Mouse (Mus musculus) gastrocnemius, adult 2 months (tissue): Measurements from ENCODE around the gene Vmn1r48. TPM values are rescaled to one million over a fixed set of nuclear protein-coding genes. Genes with fewer than 3 reads are reported as not detected.
"Not testable (repeated sequence)": the region's sequence is repeated elsewhere in the genome, so short reads cannot be mapped to it uniquely, and the experiment has no call there.

Experiments
- DNase-seq: peaks from one replicate; pipeline ENCODE4 v3.0.0; 2022
- H3K27ac ChIP-seq: fragments of 200-600 bp; 2 replicates; pipeline ENCODE4 v1.8.1; 2022; ENCODE audit warnings: mild to moderate bottlenecking
- H3K4me3 ChIP-seq: fragments of 200-600 bp; 2 replicates; pipeline ENCODE4 v1.8.1; 2022; ENCODE audit warnings: mild to moderate bottlenecking, moderate library complexity
- CTCF ChIP-seq: fragments of 200-600 bp; IDR thresholded peaks from 2 replicates; pipeline ENCODE4 v1.8.1; 2022; ENCODE audit warnings: antibody characterized with exemption, mild to moderate bottlenecking, moderate library complexity
- intact Hi-C: fragments of 180-260 bp; cut with DNase I; formaldehyde crosslinking; loops from one replicate; pipeline ENCODE4 v1.15.1; 2025
- long read RNA-seq, 2 experiments: library from polyadenylated mRNA; stranded (forward); transcript quantifications; one replicate each; pipeline ENCODE4 v2.0.0; 2021
- total RNA-seq, 2 experiments: library from RNA; stranded (reverse); gene quantifications; 2 replicates each; pipeline ENCODE4 v1.2.3; 2021

Vmn1r48 gene
- total RNA-seq: not detected
- long read RNA-seq, experiment 1: 0 reads
- long read RNA-seq, experiment 2: 0 reads

DNA sequence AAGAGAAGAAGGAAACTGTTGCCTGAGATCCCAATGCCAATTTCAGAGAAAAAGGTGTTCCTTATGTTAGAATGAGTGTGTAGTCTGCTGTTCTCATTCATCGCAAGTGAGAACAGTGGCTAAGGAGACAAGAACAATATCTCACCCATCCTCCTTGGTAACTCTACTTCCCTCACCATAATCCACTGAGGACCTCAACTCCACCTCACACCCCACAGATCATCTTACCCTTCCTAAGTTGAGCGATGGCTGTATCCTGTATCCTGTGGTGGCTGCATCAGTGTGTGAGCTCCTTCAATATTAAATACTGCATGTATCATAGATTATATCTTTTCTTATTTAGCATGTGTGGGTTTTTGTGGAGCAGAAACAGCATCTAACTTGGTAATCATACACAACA is at the start of gene Vmn1r48:
Vmn1r48 (minus strand) TSS at position 101 of the 400 bp plus-strand sequence.
- DNase-seq, H3K27ac ChIP-seq, H3K4me3 ChIP-seq, intact Hi-C loops: not testable (repeated sequence)

DNA sequence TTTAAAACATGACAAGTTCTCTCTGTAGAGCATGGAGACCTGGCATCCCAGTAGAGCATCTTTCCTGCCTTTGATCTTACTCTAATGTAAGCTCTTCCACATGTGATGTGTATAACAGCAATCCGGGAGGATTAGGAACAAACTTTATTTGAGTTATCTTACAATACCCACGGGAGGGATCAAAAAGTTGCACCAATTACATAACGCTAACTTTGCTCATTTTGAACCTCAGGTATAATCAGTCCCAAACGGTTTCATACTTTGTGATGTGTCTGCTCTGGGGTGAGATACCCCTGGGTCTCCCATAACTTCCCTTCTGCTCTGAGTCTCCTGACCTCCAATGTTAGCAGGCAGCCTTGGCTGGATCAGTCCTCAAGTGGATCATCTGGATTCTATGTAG is 41.8 kb upstream of the Vmn1r48 start, which contains the start of gene Vmn1r49:
Vmn1r49 (minus strand) TSS at position 101 of the 400 bp plus-strand sequence.
- Histone ChIP-seq H3K4me3 (no peak within 1 kb of the TSS), H3K27ac (no peak within 1 kb of the TSS)
- no peak for DNase-seq
- TF ChIP-seq CTCF: no peak
- intact Hi-C loops: no loop called here

DNA sequence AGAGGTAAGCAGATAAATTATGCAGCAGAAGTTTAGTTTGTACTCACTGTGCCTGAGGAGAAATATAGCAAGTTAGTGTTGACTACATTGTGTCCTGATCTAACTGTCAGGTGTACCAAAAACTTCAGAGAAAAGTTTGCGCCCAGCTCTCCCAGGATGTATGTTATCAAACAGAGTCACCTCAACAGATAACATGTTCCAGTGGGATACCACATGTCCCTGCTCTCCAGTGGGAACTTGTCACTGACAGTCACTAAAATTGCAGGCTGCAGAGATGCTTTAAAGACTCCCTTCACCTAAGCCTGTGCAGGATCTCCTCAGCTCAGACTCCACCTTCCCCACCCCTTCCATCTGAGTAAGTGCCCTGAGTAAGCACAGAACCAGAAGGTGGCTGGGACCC is 20.8 kb downstream of the Vmn1r48 start, which contains the start of gene Vmn1r47:
Vmn1r47 (plus strand) TSS at position 301 of the 400 bp plus-strand sequence.
- DNase-seq, H3K4me3 ChIP-seq, intact Hi-C loops, H3K27ac ChIP-seq: not testable (repeated sequence)

DNA sequence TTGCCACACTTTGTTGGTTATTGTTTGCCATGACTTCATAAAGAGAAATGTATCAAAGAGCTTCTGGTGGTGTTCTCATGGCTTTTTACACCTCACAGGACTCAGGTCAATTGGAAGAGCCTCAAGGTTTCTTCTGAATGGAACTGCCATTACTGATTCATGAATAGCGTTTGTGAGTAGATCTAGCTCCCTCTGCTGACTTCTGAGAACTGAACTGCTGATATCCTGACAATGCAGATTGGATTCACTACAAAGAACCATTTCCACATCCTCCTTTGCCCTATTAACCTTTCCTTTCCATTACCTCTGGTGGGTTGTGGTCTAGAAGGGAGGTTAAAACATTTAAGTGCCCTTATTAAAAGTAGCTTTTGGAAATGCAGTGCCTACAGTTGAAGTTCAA is 50.7 kb downstream of the Vmn1r48 start:
- DNase-seq: no peak
- intact Hi-C loops: no loop called here
- Histone ChIP-seq H3K27ac (no peak overlapping the region), H3K4me3 (no peak overlapping the region)
- TF ChIP-seq CTCF: no peak; the same call in 1 of the 2 replicates

Other genes with a start within 250 kb of the Vmn1r48 start
- not detected for gene Vmn1r42, start 160.4 kb downstream of the Vmn1r48 start, total RNA-seq
- not detected for gene Vmn1r43, start 160.4 kb downstream of the Vmn1r48 start, total RNA-seq
- not detected for gene Vmn1r44, start 153.2 kb downstream of the Vmn1r48 start, total RNA-seq
- gene Vmn1r45, start 96.2 kb downstream of the Vmn1r48 start, total RNA-seq: not detected
- not detected for gene Vmn1r46, start 67.5 kb downstream of the Vmn1r48 start, total RNA-seq
- gene Vmn1r47, start 20.7 kb downstream of the Vmn1r48 start, total RNA-seq: not detected
- not detected for gene Vmn1r49, start 41.7 kb upstream of the Vmn1r48 start, total RNA-seq
- not detected for gene Vmn1r50, start 64.6 kb upstream of the Vmn1r48 start, total RNA-seq
- not detected for gene Vmn1r51, start 85.8 kb upstream of the Vmn1r48 start, total RNA-seq
- not detected for gene Vmn1r52, start 138.0 kb upstream of the Vmn1r48 start, total RNA-seq
- not detected for gene V1ra8, start 166.0 kb upstream of the Vmn1r48 start, total RNA-seq
- not detected for gene Vmn1r53, start 187.6 kb upstream of the Vmn1r48 start, total RNA-seq
- not detected for gene Vmn1r54, start 209.5 kb upstream of the Vmn1r48 start, total RNA-seq